Mouse (Mus musculus): ENCODE data around the gene Slc39a11. TPM values are rescaled to one million over a fixed set of nuclear protein-coding genes. Genes with fewer than 3 reads are reported as not detected.
A peak's percentile ranks its signal among the peaks of the same experiment; 100 is the strongest.

Slc39a11 gene
- polyA plus RNA-seq, 1 experiment from 2014 or later, result 21.8 TPM

- Histone ChIP-seq H3K4me2 (no peak overlapping the region), H3K36me3 (ENCODE audit: insufficient read depth) (peaks cover 77% of the 10 kb centered on the region), H3K27me3 (ENCODE audit: insufficient read depth, low read length) (no peaks in the 10 kb centered on the region), H3K9me3 (ENCODE audit: low read depth, low read length) (no peaks in the 10 kb centered on the region), H3K9ac (no peak overlapping the region), H3K4me3 (ENCODE audit: low read depth, low read length) (no peak overlapping the region), H3K27ac (ENCODE audit: low read depth) (no peak overlapping the region), H3K4me1 (ENCODE audit: insufficient read depth) (peaks cover 3% of the 10 kb centered on the region)
- ATAC-seq (ENCODE audit: insufficient read depth) (no peak), DNase-seq (no peak)
- TF ChIP-seq CTCF (IDR thresholded peaks at IDR 0.05; ENCODE audit: low read depth), result no peak
- 89% methylated on average over 15 of the region's 15 CpGs for WGBS
Observed at GRCm38 (mm10) chr11:113654105-113654504, 4.2 kb upstream of the Slc39a11 start.

DNA sequence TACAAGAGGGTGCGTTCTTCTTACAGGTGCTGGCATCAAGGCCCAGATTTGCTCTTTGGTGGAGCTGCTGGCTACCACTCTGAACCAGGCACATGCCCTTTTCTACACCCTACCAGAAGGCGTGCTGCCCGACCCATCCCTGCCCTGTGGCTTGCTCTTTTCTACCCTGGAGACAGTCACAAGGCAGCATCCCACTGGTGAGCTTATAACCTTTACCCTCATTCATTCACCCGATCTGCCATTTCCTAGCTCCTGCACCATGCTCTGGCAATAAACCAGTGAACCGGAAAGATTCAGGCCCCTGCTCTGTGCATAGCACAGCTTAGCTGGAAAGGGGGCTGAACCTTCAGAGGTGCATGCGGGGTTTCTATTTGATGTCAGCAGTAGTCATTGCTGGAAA lies 2.6 kb upstream of the Slc39a11 start:
- DNase-seq, result no peak
- Histone ChIP-seq H3K4me2 (no peak overlapping the region), H3K27me3 (ENCODE audit: insufficient read depth, low read length) (0 out of 2 replicates have a peak, but pooled peaks cover 2% of the 10 kb centered on the region), H3K9me3 (ENCODE audit: low read depth, low read length) (no peaks in the 10 kb centered on the region), H3K27ac (ENCODE audit: low read depth) (no peak overlapping the region), H3K4me1 (ENCODE audit: insufficient read depth) (peaks cover 11% of the 10 kb centered on the region), H3K4me3 (ENCODE audit: low read depth, low read length) (no peak overlapping the region), H3K36me3 (ENCODE audit: insufficient read depth) (peaks cover 61% of the 10 kb centered on the region), H3K9ac (no peak overlapping the region)
- ATAC-seq (ENCODE audit: insufficient read depth), result no peak
- TF ChIP-seq CTCF (IDR thresholded peaks at IDR 0.05; ENCODE audit: low read depth), result no peak
- 92% methylated on average over 6 of the region's 6 CpGs for WGBS

DNA sequence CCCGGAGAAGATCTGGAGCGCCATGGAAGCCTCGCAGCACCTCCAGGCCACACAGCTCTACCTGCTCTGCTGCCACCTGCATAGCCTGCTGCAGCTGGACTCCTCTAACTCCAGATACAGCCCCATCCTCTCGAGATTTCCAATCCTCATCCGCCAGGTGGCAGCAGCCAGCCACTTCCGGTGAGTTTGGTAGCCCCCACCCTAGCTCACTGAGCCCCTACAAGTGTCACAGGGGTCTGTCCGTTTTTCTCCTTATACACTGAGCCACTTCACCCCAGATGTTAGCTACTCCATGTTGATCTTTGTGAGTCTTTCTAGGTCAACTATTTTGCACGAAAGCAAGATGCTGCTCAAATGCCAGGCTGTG lies 2.0 kb upstream of the Slc39a11 start:
- peak; percentile 63 for TF ChIP-seq CTCF (IDR thresholded peaks at IDR 0.05; ENCODE audit: low read depth)
- Histone ChIP-seq H3K36me3 (ENCODE audit: insufficient read depth) (peaks cover 55% of the 10 kb centered on the region), H3K9me3 (ENCODE audit: low read depth, low read length) (no peaks in the 10 kb centered on the region), H3K9ac (no peak overlapping the region), H3K4me2 (no peak overlapping the region), H3K27ac (ENCODE audit: low read depth) (0 out of 2 replicates have a peak overlapping the region, but pooled peaks have one; percentile 9), H3K4me3 (ENCODE audit: low read depth, low read length) (no peak overlapping the region), H3K4me1 (ENCODE audit: insufficient read depth) (peaks cover 11% of the 10 kb centered on the region), H3K27me3 (ENCODE audit: insufficient read depth, low read length) (0 out of 2 replicates have a peak, but pooled peaks cover 4% of the 10 kb centered on the region)
- ATAC-seq (ENCODE audit: insufficient read depth) (no peak), DNase-seq (peak; percentile 70)
- 38% methylated on average over 8 of the region's 8 CpGs for WGBS

GRCm38 (mm10) chr11:113651206-113651906 lies 1.5 kb upstream of the Slc39a11 start:
- 61% methylated on average over 22 of the region's 22 CpGs for WGBS
- Histone ChIP-seq H3K4me3 (ENCODE audit: low read depth, low read length) (no peak overlapping the region), H3K27ac (ENCODE audit: low read depth) (0 out of 2 replicates have a peak overlapping the region, but pooled peaks have one; percentile 9), H3K9me3 (ENCODE audit: low read depth, low read length) (no peaks in the 10 kb centered on the region), H3K4me1 (ENCODE audit: insufficient read depth) (peaks cover 11% of the 10 kb centered on the region), H3K4me2 (peak overlapping the region; percentile 85; the same call in 1 of the 2 replicates), H3K36me3 (ENCODE audit: insufficient read depth) (peaks cover 50% of the 10 kb centered on the region), H3K27me3 (ENCODE audit: insufficient read depth, low read length) (0 out of 2 replicates have a peak, but pooled peaks cover 4% of the 10 kb centered on the region), H3K9ac (no peak overlapping the region)
- DNase-seq (no peak), ATAC-seq (ENCODE audit: insufficient read depth) (no peak)
- TF ChIP-seq CTCF (IDR thresholded peaks at IDR 0.05; ENCODE audit: low read depth), result no peak

DNA sequence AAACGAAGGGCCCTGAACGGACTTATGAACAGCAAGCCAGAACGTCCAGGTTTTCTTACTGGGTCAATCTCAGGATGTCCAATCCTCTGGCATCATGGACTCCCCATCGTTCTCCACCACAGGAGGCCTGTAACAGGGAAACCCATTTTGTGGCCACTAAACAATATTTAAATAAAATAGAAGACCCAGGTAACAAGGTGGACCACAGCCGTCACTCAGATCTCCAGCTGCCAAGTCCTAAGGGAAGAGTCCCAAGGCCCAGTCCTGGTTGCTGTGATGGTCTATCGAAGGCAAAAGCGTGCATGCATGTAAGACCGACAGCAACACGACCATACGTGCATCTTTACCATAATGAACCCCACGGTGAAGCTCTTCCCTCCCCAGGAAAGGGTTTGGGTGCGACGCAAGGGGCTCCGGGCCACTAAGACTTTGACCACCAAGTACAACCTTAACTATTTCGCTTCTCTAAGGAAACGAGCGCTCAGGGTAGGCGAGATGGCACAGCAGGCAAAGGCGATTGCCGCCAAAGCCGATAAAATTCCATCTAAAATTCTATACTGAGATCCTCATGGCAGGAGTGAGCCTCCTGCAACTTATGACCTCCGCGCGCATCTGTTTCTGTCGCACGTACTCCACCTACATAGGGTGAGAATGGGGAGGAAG lies 1.1 kb downstream of the Slc39a11 start, which contains the start of gene Cog1:
Cog1 (plus strand) TSS at position 480 of the 663 bp plus-strand sequence.
- Histone ChIP-seq H3K27ac (ENCODE audit: low read depth) (peak within 1 kb of the TSS; percentile 83), H3K4me3 (ENCODE audit: low read depth, low read length) (peak within 1 kb of the TSS; percentile 95), H3K9me3 (ENCODE audit: low read depth, low read length) (no peaks in the 10 kb centered on the region), H3K27me3 (ENCODE audit: insufficient read depth, low read length) (0 out of 2 replicates have a peak, but pooled peaks cover 4% of the 10 kb centered on the region), H3K36me3 (ENCODE audit: insufficient read depth) (peaks cover 24% of the 10 kb centered on the region), H3K4me1 (ENCODE audit: insufficient read depth) (peaks cover 11% of the 10 kb centered on the region), H3K9ac (peak within 1 kb of the TSS; percentile 96), H3K4me2 (peak within 1 kb of the TSS; percentile 85)
- no peak for TF ChIP-seq CTCF (IDR thresholded peaks at IDR 0.05; ENCODE audit: low read depth)
- DNase-seq (no peak), ATAC-seq (ENCODE audit: insufficient read depth) (0 out of 2 replicates have a peak, but pooled peaks have one; percentile 4)
- 38% methylated on average over 26 of the region's 26 CpGs for WGBS

DNA sequence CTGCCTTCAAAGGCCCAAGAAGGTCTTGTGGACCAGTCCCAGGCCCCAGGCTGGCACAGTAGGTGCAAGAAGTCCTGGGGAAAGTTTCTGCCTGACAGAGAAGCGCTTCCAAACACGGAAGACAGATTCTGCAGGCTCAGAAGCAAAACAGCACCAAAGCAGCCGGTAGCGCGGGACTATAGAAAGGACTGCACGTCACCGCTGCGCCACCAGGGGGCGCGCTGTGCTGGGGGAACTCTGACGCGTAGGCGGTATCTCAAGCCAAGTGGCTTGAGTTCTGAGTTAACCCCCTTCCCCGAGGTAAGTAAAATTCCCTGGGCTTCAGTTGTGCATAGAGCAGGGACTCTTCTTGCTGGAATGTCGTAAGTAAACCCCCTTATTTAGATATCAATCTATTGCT lies 1.7 kb downstream of the Slc39a11 start:
- H3K9me3 ChIP-seq (ENCODE audit: low read depth, low read length), result no peaks in the 10 kb centered on the region
- 4% methylated on average over 15 of the region's 15 CpGs for WGBS
- peaks cover 18% of the 10 kb centered on the region for H3K36me3 ChIP-seq (ENCODE audit: insufficient read depth)
- H3K9ac ChIP-seq, result no peak overlapping the region
- H3K27ac ChIP-seq (ENCODE audit: low read depth), result no peak overlapping the region
- H3K4me1 ChIP-seq (ENCODE audit: insufficient read depth), result peaks cover 11% of the 10 kb centered on the region
- 0 out of 2 replicates have a peak, but pooled peaks have one; percentile 12 for ATAC-seq (ENCODE audit: insufficient read depth)
- TF ChIP-seq CTCF (IDR thresholded peaks at IDR 0.05; ENCODE audit: low read depth), result peak; percentile 97
- peak overlapping the region; percentile 26 for H3K4me2 ChIP-seq
- H3K27me3 ChIP-seq (ENCODE audit: insufficient read depth, low read length), result 0 out of 2 replicates have a peak, but pooled peaks cover 4% of the 10 kb centered on the region
- DNase-seq, result peak; percentile 92
- H3K4me3 ChIP-seq (ENCODE audit: low read depth, low read length), result 0 out of 2 replicates have a peak overlapping the region, but pooled peaks have one; percentile 1

DNA sequence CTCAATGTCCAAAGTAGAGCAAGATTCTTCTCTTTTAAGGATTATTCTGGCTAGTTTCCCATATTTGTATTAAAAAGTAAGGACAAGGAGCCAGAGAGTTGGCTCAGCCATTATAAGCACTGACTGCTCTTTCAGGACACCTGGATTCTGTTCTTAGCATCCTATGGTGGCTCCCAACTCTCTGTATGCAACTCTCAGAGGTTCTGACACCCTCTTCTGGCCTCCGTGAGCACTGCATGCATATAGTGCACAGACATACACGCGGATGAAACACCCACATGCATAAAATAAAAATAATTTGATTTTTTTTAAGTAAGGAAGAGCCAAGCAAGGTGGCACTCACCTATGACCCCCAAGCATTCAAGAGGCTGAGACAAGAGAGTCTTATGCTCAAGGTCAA lies 4.7 kb downstream of the Slc39a11 start:
- ATAC-seq (ENCODE audit: insufficient read depth) (no peak), DNase-seq (no peak)
- 87% methylated on average over 3 of the region's 3 CpGs for WGBS
- Histone ChIP-seq H3K9ac (no peak overlapping the region), H3K4me3 (ENCODE audit: low read depth, low read length) (no peak overlapping the region), H3K27ac (ENCODE audit: low read depth) (no peak overlapping the region), H3K4me2 (no peak overlapping the region), H3K27me3 (ENCODE audit: insufficient read depth, low read length) (0 out of 2 replicates have a peak, but pooled peaks cover 4% of the 10 kb centered on the region), H3K9me3 (ENCODE audit: low read depth, low read length) (no peaks in the 10 kb centered on the region), H3K36me3 (ENCODE audit: insufficient read depth) (no peaks in the 10 kb centered on the region), H3K4me1 (ENCODE audit: insufficient read depth) (peaks cover 8% of the 10 kb centered on the region)
- TF ChIP-seq CTCF (IDR thresholded peaks at IDR 0.05; ENCODE audit: low read depth), result no peak

Measured in lung, embryonic 14.5 days (tissue).